Mouse (Mus musculus) adrenal gland, adult 18-20 months (tissue): Measurements from ENCODE around the gene Srgap3. TPM values are rescaled to one million over a fixed set of nuclear protein-coding genes. Genes with fewer than 3 reads are reported as not detected.
"Not testable (repeated sequence)": the region's sequence is repeated elsewhere in the genome, so short reads cannot be mapped to it uniquely, and the experiment has no call there.

Experiments used
- DNase-seq, 2 experiments: peaks; one replicate each; pipeline ENCODE4 v3.0.0; 2021 to 2022; ENCODE audit warnings: low spot score in 2 of 2
- total RNA-seq, 2 experiments: library from RNA; stranded (reverse); gene quantifications; 1 replicate in 1 of 2; 2 replicates in 1 of 2; pipeline ENCODE4 v1.2.3; 2021

Srgap3 gene
- total RNA-seq, 2 experiments from 2014 or later = 9.4 to 14.7 TPM

DNA sequence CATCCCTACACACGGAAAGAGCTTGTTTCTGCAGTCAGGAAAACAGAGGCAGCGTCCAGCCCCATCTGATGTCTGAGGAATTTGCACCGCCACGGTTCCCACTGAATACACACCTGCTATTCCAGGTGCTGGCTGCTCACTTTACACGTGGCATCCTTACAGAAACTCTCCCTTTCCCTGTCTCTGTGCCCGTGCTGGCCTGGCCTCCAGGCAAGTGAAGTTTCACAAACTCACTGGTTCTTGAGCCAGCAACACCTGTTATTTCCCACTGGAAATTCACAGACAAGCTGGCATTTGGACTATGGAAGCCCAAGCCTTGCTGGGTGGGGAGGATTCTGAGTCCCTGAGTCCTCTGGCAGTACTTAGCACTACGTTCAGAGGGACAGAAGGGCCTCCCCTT, 84.6 kb downstream of the Srgap3 start:
- no peak for DNase-seq

DNA sequence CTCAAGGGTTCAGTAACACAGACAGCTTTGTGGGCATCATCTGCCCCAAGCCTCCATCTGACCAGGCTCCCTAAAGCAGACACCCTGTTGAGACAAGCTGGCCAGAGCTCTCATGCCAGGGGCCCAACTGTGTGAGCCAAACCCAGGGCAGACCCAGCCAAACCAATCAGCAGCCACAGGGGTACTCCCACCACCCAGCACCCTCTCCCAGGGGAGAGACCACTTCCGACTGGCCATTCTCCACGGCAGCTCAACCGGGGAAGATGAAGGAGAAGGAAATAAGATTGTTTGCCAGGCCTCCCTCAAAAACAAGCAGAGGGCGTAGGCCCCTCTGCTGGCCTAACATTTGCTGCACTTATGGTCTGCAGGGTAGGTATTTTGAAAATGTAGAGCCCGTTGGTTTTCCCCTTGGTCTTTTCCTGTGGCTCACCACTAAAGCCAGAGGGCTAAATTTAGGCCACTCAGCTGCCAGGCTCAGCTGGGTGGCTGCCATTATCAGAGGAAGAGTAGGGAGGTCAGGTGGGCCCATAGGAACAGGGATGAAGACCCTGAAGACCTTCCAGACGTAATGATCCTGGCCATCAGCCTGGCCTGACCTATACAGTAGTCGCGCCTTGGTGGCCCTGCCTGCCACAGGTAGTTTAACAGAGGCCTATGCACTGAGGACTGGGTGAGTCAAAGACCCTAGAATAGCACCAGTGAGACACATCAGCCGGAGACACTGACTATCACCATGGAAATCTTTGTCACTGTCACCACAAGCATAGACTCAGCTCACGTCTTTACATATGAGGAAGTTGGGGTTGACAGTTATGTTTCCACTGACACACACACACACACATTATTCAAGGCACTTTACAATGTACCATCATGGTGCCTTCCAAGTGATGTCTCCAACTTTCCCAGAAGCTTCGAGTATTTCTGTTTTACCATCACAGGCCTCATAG, 85.4 kb downstream of the Srgap3 start:
- DNase-seq = no peak

GRCm38 (mm10) chr6:112860290-112860689, 86.8 kb downstream of the Srgap3 start:
- DNase-seq = not testable (repeated sequence)

DNA sequence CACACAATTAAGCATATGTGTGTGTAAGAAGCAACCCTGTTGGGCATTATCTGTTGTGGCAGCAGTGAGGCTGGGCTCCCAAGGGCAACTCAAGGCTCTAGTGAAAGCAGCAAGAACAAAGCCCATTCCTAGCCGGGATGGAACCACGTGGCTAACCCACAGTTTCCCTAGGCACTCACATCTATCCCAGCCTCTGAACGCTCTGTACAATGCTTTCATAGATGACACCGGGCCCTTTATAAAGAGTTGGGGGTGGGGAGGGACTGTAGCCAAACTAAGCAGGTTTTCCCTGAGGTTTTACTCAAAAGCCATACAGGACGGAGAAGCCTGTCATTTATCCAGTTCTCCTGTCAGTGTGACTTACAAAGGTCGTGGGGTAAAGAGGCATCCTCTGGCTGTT, 90.0 kb downstream of the Srgap3 start:
- no peak for DNase-seq

DNA sequence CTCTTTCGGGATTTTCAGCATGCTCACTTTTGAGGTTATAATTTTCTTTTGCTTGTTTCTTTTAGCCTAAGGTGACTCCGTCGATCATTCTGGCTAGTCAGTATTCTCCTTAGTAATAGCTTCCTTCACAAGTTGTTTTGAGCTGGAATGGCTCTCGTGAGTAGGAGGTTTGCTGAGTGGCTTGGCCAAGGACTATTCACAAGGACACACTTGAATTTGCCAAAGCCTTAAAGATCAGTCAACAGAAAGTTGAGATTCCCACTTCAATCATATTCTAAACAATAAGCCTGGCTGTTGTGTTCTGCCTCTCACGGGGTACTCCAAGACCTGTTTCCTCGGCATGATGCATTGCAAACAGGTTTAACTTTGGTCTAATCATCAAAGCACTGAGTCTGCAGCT, 91.9 kb downstream of the Srgap3 start:
- DNase-seq = no peak

GRCm38 (mm10) chr6:112852261-112853235, 94.5 kb downstream of the Srgap3 start:
- DNase-seq = no peak

DNA sequence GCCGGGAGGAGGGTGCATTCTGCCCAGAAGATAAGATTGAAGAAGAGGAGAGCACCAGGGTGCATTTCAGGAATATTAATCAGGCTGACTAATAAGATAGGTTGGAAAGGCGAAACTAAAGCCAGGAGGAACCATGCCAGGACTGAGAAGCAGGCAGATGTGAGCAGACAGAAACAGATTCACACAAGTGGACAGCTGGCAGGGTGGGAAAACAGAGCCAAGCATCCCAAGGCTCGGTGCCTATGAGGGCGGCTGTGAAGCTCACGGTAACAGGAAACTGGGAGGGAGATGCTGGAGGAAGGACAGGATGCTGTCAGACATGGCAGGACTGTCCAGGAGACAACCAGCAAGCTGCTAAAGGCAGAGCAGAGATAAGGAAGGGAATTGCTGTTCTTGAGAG, 96.3 kb downstream of the Srgap3 start:
- no peak for DNase-seq

GRCm38 (mm10) chr6:112848629-112849180, 98.4 kb downstream of the Srgap3 start:
- DNase-seq = no peak

DNA sequence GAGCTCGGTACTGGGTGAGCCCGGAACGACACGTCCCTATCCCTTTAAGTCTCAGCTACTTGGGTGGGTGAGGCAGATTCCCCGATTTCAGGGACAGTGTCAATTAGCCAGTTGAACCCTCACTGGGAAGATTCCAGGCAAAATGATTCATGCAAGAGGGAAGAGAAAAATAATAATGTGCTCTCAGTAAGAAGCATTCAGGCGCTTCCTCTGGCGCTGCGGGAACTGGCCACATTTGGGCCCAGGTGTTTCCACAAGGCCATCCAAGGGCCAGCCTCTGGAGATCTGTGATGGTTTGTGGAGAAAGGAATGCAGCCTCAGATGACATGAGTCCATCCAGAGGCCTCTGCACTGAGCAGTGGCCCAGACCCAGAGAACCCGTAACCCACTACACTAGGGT, 100.2 kb downstream of the Srgap3 start:
- no peak for DNase-seq

- DNase-seq = peak in 1 of 2 experiments; percentile 34
Measured at GRCm38 (mm10) chr6:112842426-112842825, 104.6 kb downstream of the Srgap3 start.

DNA sequence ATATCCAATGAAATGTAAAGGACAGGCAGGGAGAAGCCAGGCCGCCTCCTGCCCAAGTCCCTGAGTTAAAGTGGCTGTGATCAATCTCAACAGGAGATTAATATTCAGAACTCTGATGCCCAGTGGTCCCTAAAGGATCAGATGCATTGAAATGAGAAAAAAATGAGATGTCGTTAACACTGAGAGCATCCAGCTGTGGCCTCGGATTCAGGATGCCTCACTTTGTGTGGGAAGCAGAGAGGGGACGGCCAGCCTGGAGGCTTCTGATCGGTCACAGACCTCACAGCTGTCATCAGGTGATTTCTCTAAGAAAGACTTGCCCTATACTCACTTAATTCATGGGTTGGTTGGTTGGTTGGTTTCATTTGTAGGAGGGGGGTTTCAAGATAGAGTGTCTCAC, 106.7 kb downstream of the Srgap3 start:
- no peak for DNase-seq

DNA sequence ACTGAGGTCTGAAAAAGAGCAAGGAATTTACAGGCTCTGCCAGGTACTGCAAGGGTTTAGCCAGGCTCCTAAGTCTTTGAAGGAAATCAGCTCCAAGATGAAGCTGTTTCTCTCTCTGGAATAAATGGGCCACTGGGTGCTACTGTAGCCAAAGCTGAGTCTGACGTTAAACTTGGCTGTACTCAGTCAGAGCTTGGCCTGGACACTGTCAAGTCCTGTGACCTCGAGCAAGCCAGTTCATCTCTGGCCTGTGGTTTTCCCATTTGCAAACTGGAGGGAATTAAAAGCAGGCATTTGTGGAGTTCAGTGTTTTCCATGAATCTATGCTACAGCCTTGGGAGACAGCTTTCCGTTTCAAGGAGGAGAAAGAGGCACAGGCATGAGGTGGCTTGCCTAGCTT, 107.7 kb downstream of the Srgap3 start:
- no peak for DNase-seq

GRCm38 (mm10) chr6:112838879-112839278, 108.2 kb downstream of the Srgap3 start:
- DNase-seq = no peak

DNA sequence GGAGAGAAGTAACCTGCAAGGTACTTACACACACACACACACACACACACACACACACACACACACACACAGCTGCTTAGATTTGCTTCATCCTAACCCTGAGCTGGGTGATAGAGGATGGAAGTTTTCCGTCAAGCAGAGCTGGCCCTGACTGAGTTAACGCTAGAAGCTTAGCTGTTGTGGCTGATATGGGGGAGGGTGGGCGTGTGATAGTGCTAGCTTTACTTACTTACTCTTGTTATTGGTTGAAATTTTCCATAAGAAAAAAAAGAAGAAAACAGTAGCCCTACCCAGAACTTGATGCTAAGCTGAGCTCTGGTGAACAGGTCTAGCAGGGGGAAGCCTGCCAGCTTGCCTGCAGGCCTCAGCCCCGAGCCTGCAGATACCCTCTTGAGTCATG, 110.4 kb downstream of the Srgap3 start:
- no peak for DNase-seq

DNA sequence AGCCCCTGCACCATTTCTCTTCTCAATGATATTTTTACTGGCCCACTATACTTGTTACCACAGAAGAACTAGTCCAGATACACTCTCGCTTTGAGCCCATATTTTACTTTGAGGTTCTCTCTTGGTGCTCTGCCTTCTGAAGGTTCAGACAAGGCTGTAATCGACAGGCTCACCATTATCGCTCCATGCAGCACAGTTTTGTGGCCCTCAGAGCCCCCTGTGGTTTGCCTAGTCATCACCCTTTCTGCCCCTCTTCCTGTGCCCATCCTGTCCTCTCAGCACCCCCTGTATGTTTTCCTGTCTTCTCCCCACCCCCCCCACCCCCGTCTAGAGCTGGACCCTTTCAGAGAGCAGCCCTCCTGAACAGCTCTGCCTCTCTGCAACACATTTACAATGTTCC, 111.7 kb downstream of the Srgap3 start:
- DNase-seq = no peak

GRCm38 (mm10) chr6:112834430-112834829, 112.6 kb downstream of the Srgap3 start:
- no peak for DNase-seq

DNA sequence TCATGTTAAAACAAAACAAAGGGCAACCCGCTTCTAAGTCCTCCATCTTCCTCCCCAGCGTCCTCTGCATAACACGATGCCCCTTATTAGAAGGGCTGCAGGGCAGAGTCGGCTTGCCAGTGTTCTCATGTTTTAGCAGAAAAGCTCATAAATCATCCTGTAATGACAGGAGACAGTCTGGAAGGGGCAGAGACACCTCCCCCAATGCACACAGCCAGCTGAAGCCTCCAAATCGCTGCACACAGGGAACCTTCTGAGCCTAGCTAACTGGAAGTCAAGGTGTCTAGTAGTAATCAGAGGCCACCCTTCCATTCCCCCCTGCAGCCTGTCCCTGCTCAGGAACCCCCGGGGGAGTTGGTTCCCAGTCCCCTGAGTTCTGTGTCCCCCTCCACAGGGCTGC, 113.3 kb downstream of the Srgap3 start:
- DNase-seq = no peak

DNA sequence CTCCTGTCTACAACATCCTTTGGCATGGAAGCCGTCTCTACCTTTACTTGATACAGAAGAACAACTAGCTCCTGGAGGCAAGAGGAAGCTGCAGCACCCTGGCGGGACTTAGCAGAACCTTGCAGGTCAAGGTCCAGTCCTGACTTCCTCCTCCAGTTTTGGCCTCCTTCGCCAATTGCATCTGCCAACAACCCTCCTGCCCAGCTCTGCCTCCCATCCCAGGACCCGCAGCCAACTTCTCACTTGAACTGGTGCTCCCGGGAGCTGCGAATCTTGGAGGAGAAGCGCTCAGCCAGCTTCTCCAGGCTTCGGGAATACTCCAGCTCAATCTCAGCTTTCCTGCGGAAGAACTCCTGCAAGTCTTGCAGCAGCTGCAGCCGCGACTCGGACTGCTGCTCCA, 117.9 kb downstream of the Srgap3 start:
- DNase-seq = no peak

GRCm38 (mm10) chr6:112828420-112828819, 118.6 kb downstream of the Srgap3 start:
- DNase-seq = no peak

GRCm38 (mm10) chr6:112825657-112826056, 121.4 kb downstream of the Srgap3 start:
- DNase-seq = no peak

GRCm38 (mm10) chr6:112823096-112823495, 124.0 kb downstream of the Srgap3 start:
- no peak for DNase-seq
